Mouse (Mus musculus) forebrain, embryonic 16.5 days (tissue): ENCODE data around the gene Ppp1r3c. TPM values are rescaled to one million over a fixed set of nuclear protein-coding genes. Genes with fewer than 3 reads are reported as not detected.

ENCODE experiments used
- ATAC-seq: fragments of 200-750 bp; cut with Nextera tagmentation; 2 replicates; pipeline ENCODE4 v1.8.0; 2017; ENCODE audit warnings: mild to moderate bottlenecking, moderate library complexity
- H3K27ac ChIP-seq: fragments of 300-500 bp; sonication (generic); 2 replicates; pipeline ENCODE4 v1.5.1; 2014; ENCODE audit warnings: low read length, control low read depth
- H3K27me3 ChIP-seq: fragments of 300-500 bp; sonication (generic); replicated peaks from 2 replicates; pipeline ENCODE4 v1.6.1; 2014; ENCODE audit warnings: low read length; ENCODE audit not compliant: control insufficient read depth, insufficient read depth
- H3K36me3 ChIP-seq: fragments of 300-500 bp; sonication (generic); 2 replicates; pipeline ENCODE4 v1.6.1; 2014; ENCODE audit not compliant: control insufficient read depth, insufficient read depth
- H3K4me1 ChIP-seq: fragments of 300-500 bp; sonication (generic); replicated peaks from 2 replicates; pipeline ENCODE4 v1.6.1; 2014; ENCODE audit warnings: low read length; ENCODE audit not compliant: control insufficient read depth, insufficient read depth
- H3K4me2 ChIP-seq: fragments of 300-500 bp; sonication (generic); 2 replicates; pipeline ENCODE4 v1.6.1; 2014; ENCODE audit warnings: mild to moderate bottlenecking, low read length, control low read depth
- H3K4me3 ChIP-seq: fragments of 300-500 bp; sonication (generic); replicated peaks from 2 replicates; pipeline ENCODE4 v1.5.1; 2014; ENCODE audit warnings: mild to moderate bottlenecking, low read length, control low read depth
- H3K9ac ChIP-seq: fragments of 300-500 bp; sonication (generic); replicated peaks from 2 replicates; pipeline ENCODE4 v1.6.1; 2014; ENCODE audit warnings: low read depth, low read length, control low read depth
- H3K9me3 ChIP-seq: fragments of 300-500 bp; sonication (generic); 2 replicates; pipeline ENCODE4 v1.6.1; 2016; ENCODE audit warnings: low read length; ENCODE audit not compliant: control insufficient read depth
- WGBS: fragments of 180-500 bp; shearing (Covaris S2); extraction: QIAGEN DNeasy Blood & Tissue Kit; methylation state at CpG from one replicate; pipeline ENCODE4 v1.1.7; 2014; 5-methylcytosine and 5-hydroxymethylcytosine counted together
- polyA plus RNA-seq: library from polyadenylated mRNA; unstranded; fragments of >200 nt; fragmentation: Nextera tagmentation; extraction: Ambion mirVana; gene quantifications from 2 replicates; pipeline ENCODE4 v1.2.1, GENCODE M21; 2015

Ppp1r3c gene
- polyA plus RNA-seq = 9.0 and 10.3 TPM in 2 replicates

GRCm38 (mm10) chr19:36736537-36736936 lies at the start of gene Ppp1r3c:
Ppp1r3c (minus strand) TSS chr19:36736653.
- under 1% methylated on average over 33 of the region's 33 CpGs for WGBS
- H3K9ac ChIP-seq = peak within 1 kb of the TSS; percentile 75
- H3K9me3 ChIP-seq = no peaks in the 10 kb centered on the region
- H3K36me3 ChIP-seq = no peaks in the 10 kb centered on the region
- 0 out of 2 replicates have a peak within 1 kb of the TSS, but pooled peaks have one; percentile 43 for H3K27ac ChIP-seq
- peak; percentile 97 for ATAC-seq
- no peaks in the 10 kb centered on the region for H3K27me3 ChIP-seq
- peak within 1 kb of the TSS; percentile 67 for H3K4me3 ChIP-seq
- peaks cover 3% of the 10 kb centered on the region; the same call in 1 of the 2 replicates for H3K4me1 ChIP-seq
- peak within 1 kb of the TSS; percentile 96 for H3K4me2 ChIP-seq

- H3K4me1 ChIP-seq = no peaks in the 10 kb centered on the region
- H3K9ac ChIP-seq = no peak overlapping the region
- 85% methylated on average over 6 of the region's 6 CpGs for WGBS
- no peak overlapping the region for H3K4me3 ChIP-seq
- no peak overlapping the region for H3K4me2 ChIP-seq
- no peaks in the 10 kb centered on the region for H3K36me3 ChIP-seq
- no peaks in the 10 kb centered on the region for H3K27me3 ChIP-seq
- no peaks in the 10 kb centered on the region for H3K9me3 ChIP-seq
- no peak for ATAC-seq
- no peak overlapping the region for H3K27ac ChIP-seq
Observed at GRCm38 (mm10) chr19:36783179-36783578, 46.7 kb upstream of the Ppp1r3c start.

GRCm38 (mm10) chr19:36782591-36782990 lies 46.1 kb upstream of the Ppp1r3c start:
- H3K4me3 ChIP-seq = no peak overlapping the region

GRCm38 (mm10) chr19:36781996-36782395 lies 45.5 kb upstream of the Ppp1r3c start:
- no peaks in the 10 kb centered on the region for H3K27me3 ChIP-seq
- H3K4me3 ChIP-seq = no peak overlapping the region
- H3K9ac ChIP-seq = no peak overlapping the region
- H3K36me3 ChIP-seq = no peaks in the 10 kb centered on the region
- ATAC-seq = no peak
- no peaks in the 10 kb centered on the region for H3K4me1 ChIP-seq
- H3K9me3 ChIP-seq = no peaks in the 10 kb centered on the region
- WGBS = 80% methylated on average over 3 of the region's 3 CpGs
- H3K27ac ChIP-seq = no peak overlapping the region
- no peak overlapping the region for H3K4me2 ChIP-seq

More at GRCm38 (mm10) chr19:36782591-36782990, 46.1 kb upstream of the Ppp1r3c start:
- ATAC-seq = no peak
- Histone ChIP-seq H3K9ac (no peak overlapping the region), H3K4me1 (no peaks in the 10 kb centered on the region), H3K4me2 (no peak overlapping the region), H3K27me3 (no peaks in the 10 kb centered on the region), H3K36me3 (no peaks in the 10 kb centered on the region), H3K9me3 (no peaks in the 10 kb centered on the region), H3K27ac (no peak overlapping the region)
- 64% methylated on average over 3 of the region's 3 CpGs for WGBS

- no peaks in the 10 kb centered on the region for H3K9me3 ChIP-seq
Observed at GRCm38 (mm10) chr19:36780375-36780774, 43.9 kb upstream of the Ppp1r3c start.

GRCm38 (mm10) chr19:36779765-36780164 lies 43.3 kb upstream of the Ppp1r3c start:
- Histone ChIP-seq H3K27ac (no peak overlapping the region), H3K4me3 (no peak overlapping the region), H3K9me3 (no peaks in the 10 kb centered on the region), H3K9ac (no peak overlapping the region), H3K4me2 (no peak overlapping the region), H3K4me1 (no peaks in the 10 kb centered on the region), H3K36me3 (no peaks in the 10 kb centered on the region), H3K27me3 (no peaks in the 10 kb centered on the region)
- WGBS = 89% methylated on average over 3 of the region's 3 CpGs
- ATAC-seq = no peak

More at GRCm38 (mm10) chr19:36780375-36780774, 43.9 kb upstream of the Ppp1r3c start:
- Histone ChIP-seq H3K9ac (no peak overlapping the region), H3K27me3 (no peaks in the 10 kb centered on the region), H3K4me1 (no peaks in the 10 kb centered on the region), H3K36me3 (no peaks in the 10 kb centered on the region), H3K4me3 (no peak overlapping the region), H3K4me2 (no peak overlapping the region), H3K27ac (no peak overlapping the region)
- WGBS = 74% methylated on average over 1 of the region's 1 CpGs
- no peak for ATAC-seq

GRCm38 (mm10) chr19:36775531-36775930 lies 39.1 kb upstream of the Ppp1r3c start:
- no peak overlapping the region for H3K9ac ChIP-seq
- WGBS = 92% methylated on average over 8 of the region's 8 CpGs
- no peaks in the 10 kb centered on the region for H3K27me3 ChIP-seq
- H3K27ac ChIP-seq = no peak overlapping the region
- H3K4me2 ChIP-seq = no peak overlapping the region
- no peaks in the 10 kb centered on the region for H3K36me3 ChIP-seq
- ATAC-seq = no peak
- no peaks in the 10 kb centered on the region for H3K9me3 ChIP-seq
- no peaks in the 10 kb centered on the region for H3K4me1 ChIP-seq
- no peak overlapping the region for H3K4me3 ChIP-seq

- Histone ChIP-seq H3K9ac (no peak overlapping the region), H3K9me3 (no peaks in the 10 kb centered on the region), H3K4me2 (no peak overlapping the region), H3K4me1 (no peaks in the 10 kb centered on the region), H3K27ac (no peak overlapping the region), H3K36me3 (no peaks in the 10 kb centered on the region), H3K27me3 (no peaks in the 10 kb centered on the region), H3K4me3 (no peak overlapping the region)
- 89% methylated on average over 8 of the region's 8 CpGs for WGBS
- ATAC-seq = no peak
Observed at GRCm38 (mm10) chr19:36773716-36774459, 37.4 kb upstream of the Ppp1r3c start.

- Histone ChIP-seq H3K27me3 (no peaks in the 10 kb centered on the region), H3K9me3 (no peaks in the 10 kb centered on the region), H3K36me3 (no peaks in the 10 kb centered on the region), H3K4me3 (no peak overlapping the region), H3K9ac (no peak overlapping the region), H3K27ac (no peak overlapping the region), H3K4me1 (no peaks in the 10 kb centered on the region), H3K4me2 (no peak overlapping the region)
- WGBS = 95% methylated on average over 8 of the region's 8 CpGs
- no peak for ATAC-seq
Observed at GRCm38 (mm10) chr19:36768084-36768483, 31.6 kb upstream of the Ppp1r3c start.
